Mouse (Mus musculus) MEL (cell line): ENCODE data around the gene March6.

Experiments
- GATA1 ChIP-seq: IDR thresholded peaks from 2 replicates; pipeline ENCODE4 v1.6.1; 2011; ENCODE audit warnings: low read depth, low read length, improper control_type of control experiment
- MXI1 ChIP-seq: IDR thresholded peaks from 2 replicates; pipeline ENCODE4 v1.6.1; 2011; ENCODE audit warnings: mild to moderate bottlenecking, low read depth, low read length, improper control_type of control experiment
- TBP ChIP-seq: IDR thresholded peaks from 2 replicates; pipeline ENCODE4 v1.8.0; 2011; ENCODE audit warnings: low read depth, low read length, improper control_type of control experiment

DNA sequence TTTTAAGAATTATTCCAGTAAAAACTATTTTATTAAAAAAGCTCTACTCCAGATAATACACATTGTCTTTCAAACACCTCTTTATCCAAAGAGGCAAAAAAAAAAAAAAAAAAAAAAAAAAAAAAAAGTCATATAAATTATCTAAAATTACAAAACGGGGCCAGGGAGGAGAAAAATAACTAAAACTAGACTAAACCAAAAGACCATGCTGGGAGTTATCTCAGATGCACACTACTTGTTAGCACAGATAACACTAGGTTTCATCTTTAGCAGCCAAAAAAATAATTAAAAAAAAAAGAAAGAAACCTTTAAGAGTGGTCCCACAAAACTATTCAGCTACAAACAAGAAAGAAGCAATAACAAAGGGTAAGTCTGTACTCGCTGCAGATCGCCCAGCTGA, 27.4 kb downstream of the March6 start:
- TF ChIP-seq TBP (no peak), MXI1 (no peak), GATA1 (peak; percentile 98)
